Mouse (Mus musculus): ENCODE data around the gene Hoxb8. TPM values are rescaled to one million over a fixed set of nuclear protein-coding genes. Genes with fewer than 3 reads are reported as not detected.

The Hoxb8 gene
- not detected in 2 replicates for polyA plus RNA-seq (2015; fragmentation: Nextera tagmentation; extraction: Ambion mirVana)

- no peak within 1 kb of the TSS for H3K27ac ChIP-seq (replicated peaks)
- ATAC-seq (ENCODE audit: insufficient number of reproducible peaks, low FRiP score, low TSS enrichment, low read depth) = no peak
- no peak within 1 kb of the TSS for H3K9ac ChIP-seq
- no peak within 1 kb of the TSS for H3K4me2 ChIP-seq (replicated peaks)
- no peaks in the 10 kb centered on the region for H3K9me3 ChIP-seq (replicated peaks)
- no peaks in the 10 kb centered on the region for H3K36me3 ChIP-seq
- H3K27me3 ChIP-seq = peaks cover 99% of the 10 kb centered on the region
- H3K4me1 ChIP-seq = peaks cover 20% of the 10 kb centered on the region
- under 1% methylated on average over 27 of the region's 27 CpGs for WGBS
- H3K4me3 ChIP-seq (replicated peaks) = no peak within 1 kb of the TSS
Observed at GRCm38 (mm10) chr11:96281855-96282570, at the start of gene Hoxb8. Hoxb8 (plus strand) TSS chr11:96281905.

GRCm38 (mm10) chr11:96234906-96235305, 46.8 kb upstream of the Hoxb8 start:
- H3K27me3 ChIP-seq = peaks cover 68% of the 10 kb centered on the region
- no peak overlapping the region for H3K4me3 ChIP-seq (replicated peaks)
- WGBS = 2% methylated on average over 12 of the region's 12 CpGs
- no peaks in the 10 kb centered on the region for H3K4me1 ChIP-seq
- no peak overlapping the region for H3K27ac ChIP-seq (replicated peaks)
- H3K9ac ChIP-seq = no peak overlapping the region
- H3K4me2 ChIP-seq (replicated peaks) = no peak overlapping the region
- H3K9me3 ChIP-seq (replicated peaks) = no peaks in the 10 kb centered on the region
- ATAC-seq (ENCODE audit: insufficient number of reproducible peaks, low FRiP score, low TSS enrichment, low read depth) = no peak
- no peaks in the 10 kb centered on the region for H3K36me3 ChIP-seq

DNA sequence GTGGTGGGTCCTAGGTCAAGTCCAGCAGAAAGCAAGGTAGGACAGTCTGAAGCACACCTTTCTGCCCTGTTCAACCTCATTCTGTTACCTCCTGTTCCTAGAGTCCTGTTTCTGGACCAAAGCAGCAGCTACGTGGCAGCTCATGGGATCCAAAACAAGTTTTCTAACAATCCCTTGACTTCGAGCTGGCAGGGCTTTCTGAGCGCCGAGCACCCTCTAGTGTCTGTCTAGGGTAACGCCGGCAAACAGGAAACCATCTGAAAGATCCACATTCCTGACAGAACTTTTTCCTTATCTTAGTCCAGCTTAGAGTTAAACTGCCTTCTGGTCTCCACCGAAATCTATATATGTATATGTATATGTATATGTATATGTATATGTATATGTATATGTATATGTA, 41.5 kb upstream of the Hoxb8 start:
- ATAC-seq (ENCODE audit: insufficient number of reproducible peaks, low FRiP score, low TSS enrichment, low read depth) = no peak
- no peak overlapping the region for H3K27ac ChIP-seq (replicated peaks)
- no peak overlapping the region for H3K4me2 ChIP-seq (replicated peaks)
- H3K27me3 ChIP-seq = peaks cover 44% of the 10 kb centered on the region
- no peaks in the 10 kb centered on the region for H3K36me3 ChIP-seq
- H3K4me1 ChIP-seq = no peaks in the 10 kb centered on the region
- H3K4me3 ChIP-seq (replicated peaks) = no peak overlapping the region
- WGBS = 1% methylated on average over 7 of the region's 7 CpGs
- no peak overlapping the region for H3K9ac ChIP-seq
- no peaks in the 10 kb centered on the region for H3K9me3 ChIP-seq (replicated peaks)

DNA sequence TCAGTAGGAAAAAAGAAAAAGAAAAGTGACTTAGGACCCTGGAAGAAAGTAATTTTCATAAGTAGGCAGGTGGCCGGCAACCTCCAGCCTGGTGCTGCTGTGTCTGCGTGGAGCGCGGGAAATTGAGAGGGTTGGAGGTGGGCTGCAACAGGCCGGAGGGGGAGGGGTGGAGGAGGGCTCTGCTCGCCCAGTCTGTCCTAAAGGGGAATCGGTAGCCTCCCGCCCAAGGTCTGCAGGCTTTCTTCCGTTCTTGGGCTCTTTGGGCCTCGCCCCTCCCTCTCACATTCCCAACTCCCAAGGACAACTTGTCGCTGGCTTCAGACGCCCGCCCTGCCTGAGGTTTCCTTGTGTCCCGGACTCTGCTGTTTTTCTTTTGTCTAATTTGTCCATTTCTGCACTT, 30.8 kb upstream of the Hoxb8 start:
- no peak for ATAC-seq (ENCODE audit: insufficient number of reproducible peaks, low FRiP score, low TSS enrichment, low read depth)
- Histone ChIP-seq H3K9me3 (replicated peaks) (no peaks in the 10 kb centered on the region), H3K4me2 (replicated peaks) (no peak overlapping the region), H3K36me3 (no peaks in the 10 kb centered on the region), H3K4me1 (no peaks in the 10 kb centered on the region; the same call in 1 of the 2 replicates), H3K4me3 (replicated peaks) (no peak overlapping the region), H3K27ac (replicated peaks) (no peak overlapping the region), H3K9ac (no peak overlapping the region), H3K27me3 (peaks cover 98% of the 10 kb centered on the region)
- WGBS = under 1% methylated on average over 14 of the region's 14 CpGs

GRCm38 (mm10) chr11:96251480-96252031, 30.1 kb upstream of the Hoxb8 start:
- no peaks in the 10 kb centered on the region for H3K9me3 ChIP-seq (replicated peaks)
- H3K27ac ChIP-seq (replicated peaks) = no peak overlapping the region
- no peaks in the 10 kb centered on the region for H3K36me3 ChIP-seq
- 0 out of 2 replicates have a peak overlapping the region, but pooled peaks have one; percentile 1 for H3K4me3 ChIP-seq (replicated peaks)
- H3K9ac ChIP-seq = no peak overlapping the region
- no peak overlapping the region for H3K4me2 ChIP-seq (replicated peaks)
- ATAC-seq (ENCODE audit: insufficient number of reproducible peaks, low FRiP score, low TSS enrichment, low read depth) = no peak
- 2% methylated on average over 46 of the region's 46 CpGs for whole genome bisulfite sequencing
- no peaks in the 10 kb centered on the region; the same call in 1 of the 2 replicates for H3K4me1 ChIP-seq
- peaks cover 98% of the 10 kb centered on the region for H3K27me3 ChIP-seq

- H3K4me2 ChIP-seq (replicated peaks) = no peak overlapping the region
- H3K27me3 ChIP-seq = peaks cover 98% of the 10 kb centered on the region
- H3K27ac ChIP-seq (replicated peaks) = no peak overlapping the region
- no peaks in the 10 kb centered on the region for H3K9me3 ChIP-seq (replicated peaks)
- no peaks in the 10 kb centered on the region; the same call in 1 of the 2 replicates for H3K4me1 ChIP-seq
- no peak overlapping the region for H3K9ac ChIP-seq
- WGBS = 3% methylated on average over 12 of the region's 12 CpGs
- no peak overlapping the region for H3K4me3 ChIP-seq (replicated peaks)
- ATAC-seq (ENCODE audit: insufficient number of reproducible peaks, low FRiP score, low TSS enrichment, low read depth) = no peak
- H3K36me3 ChIP-seq = no peaks in the 10 kb centered on the region
Observed at GRCm38 (mm10) chr11:96252541-96253120, 29.1 kb upstream of the Hoxb8 start.

- H3K4me2 ChIP-seq (replicated peaks) = no peak overlapping the region
Observed at GRCm38 (mm10) chr11:96254221-96254620, 27.5 kb upstream of the Hoxb8 start.

DNA sequence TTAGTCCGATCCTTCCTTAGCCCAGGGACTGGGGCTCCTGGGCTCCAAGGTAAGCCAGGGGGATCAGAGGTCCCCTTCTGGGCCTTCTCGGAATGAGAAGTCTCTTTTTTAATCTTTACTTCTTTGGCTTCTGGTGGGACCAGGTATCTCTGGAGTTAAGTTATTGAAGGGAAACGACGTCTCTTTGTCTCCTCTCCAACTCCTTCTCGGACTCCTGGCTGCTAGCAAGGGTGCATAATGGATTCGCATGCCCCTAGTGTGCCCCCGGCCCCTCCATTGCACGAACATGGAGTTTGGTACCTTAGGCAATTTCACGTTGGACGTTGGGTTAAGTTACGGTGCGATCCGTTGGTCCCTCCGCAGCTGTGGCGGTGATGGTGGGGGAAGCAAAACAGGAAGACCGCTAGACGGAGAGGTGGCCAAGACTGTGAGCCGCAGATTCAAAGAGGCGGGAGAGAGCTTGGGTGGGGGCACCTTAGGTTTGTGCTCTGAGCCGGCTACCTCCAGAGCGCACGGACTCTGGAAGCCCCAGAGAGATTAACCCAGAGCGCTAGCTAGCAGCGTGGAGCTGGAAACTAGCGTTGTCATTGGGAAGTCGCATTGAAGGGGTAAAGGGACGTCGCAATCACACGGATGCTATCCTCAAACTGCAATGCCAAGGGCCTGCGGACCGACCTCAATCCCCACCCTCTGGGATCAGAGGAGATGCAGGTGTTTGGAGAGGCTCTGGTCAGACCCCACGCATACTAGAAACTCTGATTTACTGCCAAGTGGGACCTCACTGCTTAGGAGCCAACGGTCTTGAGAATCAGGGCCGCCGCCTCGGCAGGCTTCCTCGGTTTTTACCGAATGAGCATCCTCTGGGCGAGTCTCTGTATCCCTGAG, 26.4 kb upstream of the Hoxb8 start:
- no peak overlapping the region for H3K4me2 ChIP-seq (replicated peaks)
- H3K27ac ChIP-seq (replicated peaks) = no peak overlapping the region
- no peak for ATAC-seq (ENCODE audit: insufficient number of reproducible peaks, low FRiP score, low TSS enrichment, low read depth)
- H3K9me3 ChIP-seq (replicated peaks) = no peaks in the 10 kb centered on the region
- no peaks in the 10 kb centered on the region for H3K36me3 ChIP-seq
- H3K4me3 ChIP-seq (replicated peaks) = no peak overlapping the region
- peaks cover 3% of the 10 kb centered on the region; the same call in 1 of the 2 replicates for H3K4me1 ChIP-seq
- H3K27me3 ChIP-seq = peaks cover 99% of the 10 kb centered on the region
- H3K9ac ChIP-seq = no peak overlapping the region
- 2% methylated on average over 39 of the region's 39 CpGs for WGBS

More at GRCm38 (mm10) chr11:96254221-96254620, 27.5 kb upstream of the Hoxb8 start:
- H3K9me3 ChIP-seq (replicated peaks) = no peaks in the 10 kb centered on the region
- no peak for ATAC-seq (ENCODE audit: insufficient number of reproducible peaks, low FRiP score, low TSS enrichment, low read depth)
- no peaks in the 10 kb centered on the region; the same call in 1 of the 2 replicates for H3K4me1 ChIP-seq
- peaks cover 99% of the 10 kb centered on the region for H3K27me3 ChIP-seq
- H3K9ac ChIP-seq = no peak overlapping the region
- 2% methylated on average over 11 of the region's 11 CpGs for WGBS
- H3K27ac ChIP-seq (replicated peaks) = no peak overlapping the region
- no peaks in the 10 kb centered on the region for H3K36me3 ChIP-seq
- H3K4me3 ChIP-seq (replicated peaks) = no peak overlapping the region

DNA sequence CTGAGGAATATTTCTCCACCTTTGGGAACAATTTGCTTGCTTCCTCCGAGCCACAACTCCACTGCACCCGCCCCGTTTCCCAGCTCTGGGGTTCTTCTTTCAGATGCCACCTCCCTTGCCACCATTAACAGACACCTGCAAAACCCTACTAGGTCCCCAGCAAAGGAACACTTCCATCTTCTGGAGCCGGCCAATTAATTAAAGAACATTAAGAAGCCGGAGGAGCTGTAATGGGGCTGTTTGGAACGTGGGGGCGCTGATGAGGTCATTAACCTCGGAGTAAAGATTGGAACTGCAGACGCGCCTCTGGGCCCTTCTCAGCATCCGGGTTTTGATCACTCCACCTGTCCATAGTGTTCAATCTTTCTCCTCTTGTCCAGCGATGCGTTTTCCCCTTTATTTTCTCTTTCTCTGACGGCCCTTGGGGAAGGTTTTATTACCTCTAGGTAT, 25.7 kb upstream of the Hoxb8 start:
- Histone ChIP-seq H3K4me1 (peaks cover 4% of the 10 kb centered on the region; the same call in 1 of the 2 replicates), H3K9ac (no peak overlapping the region), H3K4me3 (replicated peaks) (no peak overlapping the region), H3K27me3 (peaks cover 99% of the 10 kb centered on the region), H3K4me2 (replicated peaks) (no peak overlapping the region), H3K9me3 (replicated peaks) (no peaks in the 10 kb centered on the region), H3K36me3 (no peaks in the 10 kb centered on the region), H3K27ac (replicated peaks) (no peak overlapping the region)
- ATAC-seq (ENCODE audit: insufficient number of reproducible peaks, low FRiP score, low TSS enrichment, low read depth) = no peak
- 1% methylated on average over 14 of the region's 14 CpGs for WGBS

DNA sequence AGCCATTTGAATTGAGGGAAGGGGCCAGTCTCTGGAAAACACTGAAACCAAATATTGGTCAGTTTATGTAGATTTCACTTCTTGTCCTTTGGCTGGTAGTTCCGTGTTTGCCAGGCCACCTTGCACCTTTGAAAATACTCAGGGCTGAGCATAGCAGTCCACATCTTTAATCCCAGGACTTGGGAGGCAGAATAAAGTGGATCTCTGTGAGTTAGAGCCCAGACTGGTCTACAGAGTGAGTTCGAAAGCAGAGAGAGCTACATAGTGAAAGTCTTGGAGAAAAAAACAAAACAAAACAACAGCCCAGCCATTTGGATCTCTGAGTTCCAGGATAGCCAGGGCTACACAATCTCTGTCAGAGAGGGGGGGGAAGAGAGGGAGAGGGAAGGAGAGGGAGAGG, 24.6 kb upstream of the Hoxb8 start:
- no peak for ATAC-seq (ENCODE audit: insufficient number of reproducible peaks, low FRiP score, low TSS enrichment, low read depth)
- H3K9ac ChIP-seq = no peak overlapping the region
- H3K36me3 ChIP-seq = no peaks in the 10 kb centered on the region
- H3K4me1 ChIP-seq = peaks cover 4% of the 10 kb centered on the region; the same call in 1 of the 2 replicates
- H3K9me3 ChIP-seq (replicated peaks) = no peaks in the 10 kb centered on the region
- no peak overlapping the region for H3K4me2 ChIP-seq (replicated peaks)
- 21% methylated on average over 2 of the region's 2 CpGs for WGBS
- no peak overlapping the region for H3K4me3 ChIP-seq (replicated peaks)
- H3K27ac ChIP-seq (replicated peaks) = no peak overlapping the region
- peaks cover 99% of the 10 kb centered on the region for H3K27me3 ChIP-seq

- Histone ChIP-seq H3K4me3 (replicated peaks) (no peak overlapping the region), H3K4me1 (peaks cover 4% of the 10 kb centered on the region; the same call in 1 of the 2 replicates), H3K36me3 (no peaks in the 10 kb centered on the region), H3K9me3 (replicated peaks) (no peaks in the 10 kb centered on the region), H3K9ac (no peak overlapping the region), H3K4me2 (replicated peaks) (no peak overlapping the region), H3K27me3 (peaks cover 99% of the 10 kb centered on the region), H3K27ac (replicated peaks) (no peak overlapping the region)
- no peak for ATAC-seq (ENCODE audit: insufficient number of reproducible peaks, low FRiP score, low TSS enrichment, low read depth)
- 4% methylated on average over 2 of the region's 2 CpGs for WGBS
Observed at GRCm38 (mm10) chr11:96259038-96259437, 22.7 kb upstream of the Hoxb8 start.
